Mouse (Mus musculus) cerebellum, postnatal 10 days (tissue): ENCODE data around the gene Tepsin.

Experiments
- DNase-seq, 2 experiments: peaks; one replicate each; pipeline ENCODE4 v3.0.0; 2021; ENCODE audit warnings: mixed read lengths in 2 of 2

Tepsin gene

DNA sequence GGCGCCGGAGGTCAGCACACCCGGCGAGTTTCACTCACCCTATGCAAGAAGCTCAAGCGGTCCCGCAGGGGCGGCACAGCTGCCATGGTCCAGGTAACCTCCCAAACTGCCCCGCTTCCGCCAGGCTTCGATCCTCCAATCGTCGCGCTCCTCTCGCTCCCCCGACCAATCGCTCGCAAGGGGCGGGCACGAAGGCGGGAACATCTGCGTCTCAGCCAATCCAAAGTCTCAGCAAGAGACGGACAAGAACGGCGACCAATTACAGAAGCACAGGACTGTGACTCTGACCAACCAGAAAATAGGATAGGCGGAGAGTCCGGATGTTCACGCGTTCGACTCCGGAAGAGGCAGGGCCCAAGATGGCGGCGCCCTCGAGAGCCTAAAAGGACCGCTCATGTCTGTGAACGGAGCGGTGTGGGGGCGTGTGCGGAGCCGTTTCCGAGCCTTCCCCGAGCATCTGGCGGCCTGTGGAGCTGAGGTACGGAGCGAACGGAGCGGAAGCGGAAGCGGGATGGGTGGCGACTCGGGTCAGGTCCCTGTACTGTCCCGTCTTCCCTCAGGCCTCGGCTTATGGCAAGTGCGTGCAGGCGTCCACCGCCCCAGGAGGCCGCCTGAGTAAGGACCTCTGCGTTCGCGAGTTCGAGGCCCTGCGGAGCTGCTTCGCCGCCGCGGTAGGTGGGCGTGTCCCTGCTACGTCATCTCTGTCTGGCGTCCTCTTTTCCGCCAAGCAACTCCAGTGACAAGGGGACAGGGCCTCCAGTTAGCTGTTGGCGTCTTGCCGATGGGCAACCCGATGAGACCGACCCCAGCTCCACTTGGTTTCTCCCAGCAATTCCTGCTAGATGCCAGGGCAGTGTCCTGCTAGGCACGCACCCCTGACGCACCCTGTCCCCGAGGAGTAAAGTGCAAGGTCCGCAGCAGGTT is at the start of gene Tepsin, which contains the start of gene Ndufaf8:
Gene Tepsin (minus strand): TSS at position 144 of the 924 bp plus-strand sequence.
Gene Ndufaf8 (plus strand): TSS at position 341 of the 924 bp plus-strand sequence.
- peak; percentile 97 for DNase-seq

DNA sequence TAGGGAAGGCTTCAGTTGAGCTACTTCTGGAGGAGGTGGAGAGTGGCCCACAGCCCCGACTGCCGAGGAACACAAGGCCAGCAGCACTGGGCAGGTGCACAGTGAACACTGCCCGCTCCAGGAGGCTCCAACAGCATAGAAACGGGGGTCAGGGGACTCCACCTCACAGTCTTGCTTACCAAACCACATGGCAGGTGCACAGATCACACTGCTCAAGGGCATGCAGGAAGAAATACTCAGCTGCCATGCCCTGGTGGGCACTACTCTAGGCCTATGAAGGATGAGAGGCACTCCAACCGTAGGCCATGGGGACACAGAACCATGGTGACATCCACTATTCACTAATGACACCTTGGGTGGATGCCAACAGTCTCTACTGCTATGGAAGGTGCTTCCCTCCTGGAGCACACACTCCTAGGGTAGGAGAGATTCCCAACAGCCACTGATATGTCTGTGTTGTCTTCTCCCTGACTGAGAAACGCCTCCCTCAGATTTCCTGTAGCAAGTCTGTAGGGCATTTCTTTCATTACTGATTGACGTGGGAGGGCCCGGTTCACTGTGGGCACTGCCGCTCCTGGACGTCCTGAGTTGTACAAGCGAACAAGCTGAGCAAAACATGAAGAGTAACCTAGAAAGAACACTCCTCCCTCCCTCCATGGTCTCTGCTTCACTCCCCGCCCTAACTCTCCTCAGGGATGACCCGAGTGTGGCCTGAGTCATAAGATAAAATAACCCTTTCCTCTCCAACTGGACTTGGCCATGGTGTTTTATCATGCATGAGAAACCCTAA is 45.4 kb upstream of the Tepsin start:
- DNase-seq, result no peak

DNA sequence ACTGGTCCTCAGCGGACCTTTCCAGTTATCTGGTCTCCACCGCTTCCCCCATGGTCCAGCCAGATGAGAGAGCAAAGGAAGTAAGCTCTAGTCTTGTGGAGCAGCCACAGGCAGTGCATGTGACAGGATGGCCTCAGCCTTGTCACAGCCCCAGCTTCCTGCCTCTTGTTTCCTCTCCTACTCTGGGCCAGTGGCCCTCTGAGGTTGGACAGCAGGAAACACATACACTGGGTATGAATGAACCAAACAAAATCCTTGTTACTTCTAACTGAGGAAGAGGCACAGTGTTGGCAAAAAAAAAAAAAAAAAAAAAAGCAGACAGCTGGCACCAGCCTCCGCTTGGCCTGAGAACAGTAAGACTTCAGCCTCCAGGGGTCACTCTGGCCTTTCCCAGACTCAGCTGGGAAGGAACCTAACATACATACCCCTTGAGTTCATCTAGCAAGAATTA is 44.1 kb upstream of the Tepsin start:
- peak; percentile 46 to 49 for DNase-seq

DNA sequence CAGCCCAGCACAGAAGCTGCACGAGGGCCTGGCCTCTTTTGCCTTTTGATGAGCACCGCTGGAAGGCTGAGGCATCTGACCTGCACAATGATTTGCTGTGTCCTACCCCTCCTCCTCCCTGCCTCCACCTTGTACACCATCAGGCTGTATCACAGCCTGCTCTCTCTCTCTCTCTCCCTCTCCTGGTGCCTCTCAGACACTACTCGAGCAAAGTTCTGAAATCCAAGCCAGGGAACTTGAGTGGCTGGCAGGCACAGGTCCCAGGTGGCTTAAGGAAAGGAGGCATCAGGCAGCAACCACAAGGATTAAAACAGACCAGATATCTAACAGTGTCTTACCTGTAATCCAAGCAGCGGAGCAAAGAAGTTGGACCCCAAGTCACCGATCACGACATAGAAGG is 41.7 kb upstream of the Tepsin start:
- no peak for DNase-seq

DNA sequence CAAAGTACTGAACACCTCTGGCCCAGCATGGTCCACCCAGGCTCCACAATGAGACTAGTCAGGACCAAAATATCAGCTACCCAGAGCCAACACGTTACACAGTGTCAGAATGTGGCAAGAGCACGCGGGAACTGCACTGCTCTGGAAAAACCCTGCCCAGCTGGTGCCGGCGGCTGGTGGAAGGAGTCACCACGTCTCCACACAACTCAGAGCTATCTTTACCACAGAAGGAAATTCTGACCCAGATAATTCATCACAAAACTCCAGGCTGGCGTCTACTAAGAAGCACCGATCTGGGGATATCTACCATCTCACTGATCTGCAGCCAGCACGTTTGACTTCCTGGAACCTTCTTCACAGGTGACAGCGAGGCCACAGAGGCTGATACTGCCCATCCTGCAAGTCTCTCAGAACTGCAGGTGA is 40.8 kb upstream of the Tepsin start:
- DNase-seq, result no peak

DNA sequence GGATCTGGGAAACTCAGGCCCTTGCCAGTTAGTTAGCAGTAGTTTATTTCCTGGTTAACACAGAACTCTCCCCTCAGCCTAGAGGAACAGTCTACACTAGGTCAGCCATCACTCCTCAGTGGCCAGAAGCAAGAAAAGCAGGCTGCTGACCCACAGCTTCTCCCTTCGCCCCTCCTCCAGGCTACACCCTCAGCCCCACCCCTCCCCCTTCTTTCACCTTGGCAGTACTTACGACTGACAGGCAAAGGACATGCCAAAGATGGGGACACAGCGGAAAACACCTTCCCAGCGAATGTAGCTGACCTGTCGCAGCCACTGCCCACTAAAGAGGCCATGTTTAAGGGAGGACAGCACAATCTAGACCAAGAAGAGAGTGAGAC is 39.1 kb upstream of the Tepsin start:
- peak; percentile 49 to 55 for DNase-seq

DNA sequence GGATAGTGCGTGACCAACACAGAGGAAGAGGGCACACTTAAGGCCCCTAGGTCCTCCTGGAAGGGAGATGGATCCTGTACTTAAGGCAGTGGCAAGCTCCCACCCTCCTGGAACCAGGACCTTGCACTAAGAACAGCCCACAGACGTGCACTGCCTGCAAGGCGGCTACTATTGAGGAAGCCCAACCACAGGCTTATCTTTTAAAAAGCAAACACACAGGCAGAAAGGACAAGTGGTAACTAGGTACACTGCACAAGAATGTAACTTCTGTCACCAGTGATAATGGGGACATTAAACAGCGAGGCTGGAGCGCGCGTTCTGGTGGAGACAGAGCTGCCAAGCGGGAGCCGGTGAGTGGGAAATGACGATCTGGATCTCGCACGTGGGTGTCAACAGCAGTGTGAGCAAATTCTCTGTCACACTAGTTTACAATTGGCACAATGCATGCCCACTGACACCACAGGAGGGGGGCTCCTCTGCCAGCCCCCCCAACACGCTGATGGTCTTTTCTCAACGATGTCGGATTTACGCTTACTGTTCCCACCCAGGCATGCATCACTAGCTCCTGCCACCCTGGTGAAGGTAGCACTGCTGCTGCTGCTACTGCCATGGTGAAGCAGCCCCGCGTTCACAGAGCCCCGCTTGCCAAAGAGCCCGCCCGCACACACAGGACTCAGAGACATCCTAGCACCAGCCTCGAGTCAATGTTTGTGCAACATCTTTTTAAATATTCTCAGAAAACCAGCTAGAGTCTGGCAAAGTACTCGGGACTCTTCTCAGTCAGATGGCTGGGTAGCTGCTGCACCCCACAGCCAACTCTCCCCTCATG is 38.5 kb upstream of the Tepsin start:
- peak in 1 of 2 experiments; percentile 33 for DNase-seq

DNA sequence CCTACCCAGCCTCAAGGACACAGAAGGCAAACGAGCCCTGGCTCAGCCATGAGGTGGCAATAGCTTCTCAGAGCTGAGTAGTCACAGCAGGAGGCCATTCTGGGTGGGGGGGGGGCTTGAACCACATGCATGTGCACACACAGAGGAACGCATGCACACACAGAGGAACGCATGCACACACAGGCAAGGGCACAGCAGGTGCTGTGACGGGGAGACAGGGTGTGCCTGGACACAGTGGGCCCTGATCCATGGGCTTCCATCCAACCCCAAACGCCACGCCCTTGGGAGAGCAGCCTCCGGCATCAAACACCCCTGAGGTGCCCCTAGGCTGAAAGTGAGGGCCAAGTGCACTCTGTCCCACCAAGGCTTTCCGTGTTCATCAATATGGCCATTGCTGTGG is 37.7 kb upstream of the Tepsin start:
- no peak for DNase-seq

DNA sequence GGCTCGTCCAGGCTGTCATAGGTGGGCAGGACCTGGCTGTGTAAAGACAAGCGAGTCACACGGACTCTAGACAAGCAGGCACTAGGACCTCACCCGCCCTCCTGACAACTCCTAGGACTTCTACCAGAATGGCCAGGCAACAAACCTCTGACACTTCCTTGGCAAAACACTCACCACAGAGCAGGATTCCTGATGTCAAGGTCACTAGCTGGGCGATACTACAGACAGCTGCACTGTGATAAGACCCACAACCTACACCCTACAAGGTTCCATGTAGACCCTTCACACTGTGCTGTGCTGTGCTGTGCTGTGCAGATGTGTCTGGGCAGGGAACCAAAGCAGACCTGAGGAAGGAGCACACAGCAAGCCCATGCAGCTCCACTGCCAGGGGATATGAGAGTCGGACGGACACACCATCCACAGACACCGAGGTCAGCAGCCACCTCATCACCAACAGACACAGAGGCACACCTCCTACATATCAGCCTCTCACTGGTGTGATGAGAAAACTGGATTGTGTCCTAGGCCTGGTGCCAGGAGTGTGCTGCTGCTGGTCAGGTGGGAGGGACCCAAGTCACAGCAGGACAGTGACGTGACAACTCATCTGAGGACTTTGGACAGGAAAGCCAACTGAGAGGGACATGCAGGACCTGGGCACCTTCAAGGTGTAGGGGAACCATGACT is 36.5 kb upstream of the Tepsin start:
- DNase-seq, result no peak

DNA sequence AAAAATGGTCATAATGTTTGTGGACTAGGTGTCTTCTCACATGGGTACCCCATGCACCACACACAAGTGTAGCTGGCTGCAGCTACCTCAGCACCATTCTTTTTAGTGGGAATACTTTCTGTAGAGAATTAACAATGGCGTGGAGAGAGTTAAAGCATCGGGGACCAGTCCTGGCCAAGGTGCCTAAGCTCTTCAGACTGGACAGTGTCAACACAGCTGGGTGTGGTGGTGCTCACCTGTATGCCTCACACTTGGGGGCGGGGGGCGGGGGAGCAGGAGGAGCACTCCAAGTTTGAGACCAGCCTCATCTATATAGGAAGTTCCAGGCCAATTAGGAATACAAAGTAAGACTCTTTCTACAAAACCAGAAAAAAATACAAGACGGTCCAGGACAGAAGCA is 35.6 kb upstream of the Tepsin start:
- no peak for DNase-seq

DNA sequence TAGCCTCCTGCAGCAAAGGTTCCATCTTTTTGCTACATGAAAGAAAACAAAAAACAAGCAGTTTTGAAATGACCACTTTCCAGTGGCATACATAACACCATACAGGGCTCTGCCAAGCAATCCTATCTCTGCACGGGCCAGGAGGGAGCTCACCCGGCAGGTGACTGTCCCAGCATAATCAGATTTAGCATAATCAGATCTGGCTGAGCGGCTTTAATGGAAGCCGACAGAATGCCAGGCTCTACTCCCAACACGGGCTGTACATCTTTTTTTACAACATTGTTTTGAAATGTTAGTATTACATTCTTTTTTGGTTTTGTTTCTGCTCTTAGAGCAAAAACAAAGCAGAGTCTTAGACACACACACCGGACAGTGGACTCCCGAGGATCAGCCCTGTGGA is 30.8 kb upstream of the Tepsin start:
- DNase-seq, result no peak

DNA sequence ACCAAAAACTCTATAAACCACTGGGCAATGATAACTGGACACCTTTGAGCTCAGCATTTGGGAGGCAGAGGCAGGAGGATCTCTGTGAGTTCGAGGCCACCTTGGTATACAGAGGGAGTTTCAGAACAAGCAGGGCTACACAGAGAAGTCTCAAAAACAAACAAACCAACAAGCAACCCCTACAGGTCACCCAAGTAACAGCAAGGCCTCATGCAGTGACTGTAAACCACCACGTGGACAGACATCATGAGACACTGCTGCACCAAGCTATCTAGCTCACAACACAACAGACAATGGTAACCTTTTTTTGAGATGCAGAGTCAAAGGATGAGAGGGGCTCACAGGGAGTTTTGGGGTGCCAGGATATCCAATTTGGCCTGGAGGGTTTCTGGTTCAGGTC is 28.3 kb upstream of the Tepsin start:
- DNase-seq, result no peak

DNA sequence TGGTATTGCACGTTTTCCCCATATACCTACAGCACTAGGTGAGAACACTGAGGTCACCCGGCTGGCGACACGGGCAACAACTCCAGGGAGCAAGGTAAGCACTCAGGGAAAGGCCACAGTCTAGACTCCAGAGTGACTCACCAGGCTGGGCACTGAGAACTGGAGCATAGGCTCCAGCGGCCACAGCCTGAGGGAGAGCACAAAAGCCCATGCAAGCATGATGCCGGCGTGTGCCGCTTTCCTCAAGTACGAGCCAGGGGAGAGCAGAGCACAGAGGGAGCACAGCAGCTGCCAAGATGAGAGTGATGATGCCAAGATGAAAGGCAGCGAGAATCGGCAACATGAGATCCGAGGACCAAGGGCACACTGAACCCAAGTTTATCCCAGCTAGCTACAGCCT is 23.6 kb upstream of the Tepsin start:
- DNase-seq, result peak; percentile 68 to 76

DNA sequence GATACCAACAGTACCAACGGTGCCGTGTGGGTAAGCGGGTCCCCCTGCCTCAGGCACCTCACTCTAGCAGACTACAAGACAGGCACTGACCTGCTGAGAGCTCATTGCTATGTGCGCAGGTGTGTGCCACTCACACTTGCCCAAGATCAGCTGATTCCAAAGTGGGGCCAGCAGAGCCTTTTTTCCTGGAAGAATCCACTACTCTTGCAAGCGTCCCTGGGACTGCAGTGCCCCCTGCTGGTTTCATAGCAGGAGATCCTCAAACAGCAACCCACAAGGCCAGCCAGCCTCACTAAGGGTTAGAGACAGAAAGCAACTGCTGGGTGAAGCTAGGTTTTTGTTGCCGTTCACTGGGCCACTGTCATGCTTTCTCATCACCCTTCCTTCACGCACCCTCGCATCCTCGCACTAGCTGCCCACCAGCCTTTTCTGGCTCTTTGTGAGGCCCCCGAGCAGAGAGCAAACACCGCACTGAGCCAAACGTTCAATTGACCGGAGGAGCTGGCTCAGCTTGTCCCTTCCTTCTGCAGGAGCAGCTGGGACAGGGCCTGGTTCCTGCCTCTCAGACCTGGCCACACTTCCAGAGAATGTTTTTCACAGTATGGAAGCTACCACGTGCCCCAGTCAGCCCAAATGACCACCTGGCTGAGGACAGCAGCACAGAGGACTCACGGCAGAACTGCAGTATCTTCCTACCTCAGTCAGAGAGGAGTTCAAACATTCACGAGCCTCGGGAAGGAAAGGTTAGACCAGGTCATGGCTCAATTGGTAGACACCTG is 22.3 kb upstream of the Tepsin start:
- peak; percentile 88 to 90 for DNase-seq

DNA sequence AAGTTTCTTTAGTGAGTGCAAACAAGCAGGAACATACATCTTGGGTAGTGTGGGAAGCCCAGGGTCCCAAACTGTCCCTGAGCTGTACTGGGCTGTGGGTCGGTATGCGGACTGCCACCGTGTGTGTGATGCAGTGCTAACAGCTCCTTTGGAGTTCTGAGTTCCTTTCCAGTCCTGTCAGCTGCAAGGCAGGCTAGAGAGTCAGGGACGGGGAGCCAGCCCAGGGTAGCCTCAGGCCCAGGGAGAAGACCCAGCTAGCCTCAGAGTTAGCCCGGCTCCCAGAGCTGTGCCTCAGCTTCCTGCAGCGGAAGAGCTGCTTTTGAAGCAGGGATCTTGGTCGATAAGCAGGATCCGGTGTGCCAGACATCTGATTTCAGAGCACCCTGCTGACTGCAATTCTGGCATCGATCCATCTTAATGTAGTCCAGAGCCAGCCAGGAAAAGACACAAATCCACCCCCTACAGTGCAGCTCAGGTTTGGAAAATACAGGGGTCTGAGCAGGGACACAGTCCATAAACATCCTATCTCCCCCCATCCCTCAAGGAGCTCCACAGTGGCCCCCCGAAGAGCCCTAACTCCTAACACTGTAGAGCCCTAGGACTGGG is 21.5 kb upstream of the Tepsin start:
- DNase-seq, result peak; percentile 68 to 70

DNA sequence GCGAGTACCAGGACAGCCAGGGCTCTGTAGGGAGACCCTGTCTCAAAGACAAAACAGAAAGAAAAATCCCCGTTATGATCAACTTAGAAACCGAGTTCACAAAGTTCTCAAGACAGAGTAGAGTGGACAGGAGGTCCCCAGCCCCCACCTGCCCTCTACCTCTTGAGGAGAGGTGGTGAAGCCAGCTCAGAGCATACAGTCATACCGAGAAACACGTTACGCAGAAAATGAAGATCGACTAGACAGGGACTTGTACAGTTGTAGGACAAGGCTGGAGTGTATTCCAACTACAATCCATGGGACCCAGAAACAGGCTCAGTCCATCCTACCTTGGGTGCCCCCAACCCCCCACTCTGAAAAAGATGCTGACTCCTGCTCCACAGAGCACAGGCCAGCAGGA is 20.6 kb upstream of the Tepsin start:
- no peak for DNase-seq

DNA sequence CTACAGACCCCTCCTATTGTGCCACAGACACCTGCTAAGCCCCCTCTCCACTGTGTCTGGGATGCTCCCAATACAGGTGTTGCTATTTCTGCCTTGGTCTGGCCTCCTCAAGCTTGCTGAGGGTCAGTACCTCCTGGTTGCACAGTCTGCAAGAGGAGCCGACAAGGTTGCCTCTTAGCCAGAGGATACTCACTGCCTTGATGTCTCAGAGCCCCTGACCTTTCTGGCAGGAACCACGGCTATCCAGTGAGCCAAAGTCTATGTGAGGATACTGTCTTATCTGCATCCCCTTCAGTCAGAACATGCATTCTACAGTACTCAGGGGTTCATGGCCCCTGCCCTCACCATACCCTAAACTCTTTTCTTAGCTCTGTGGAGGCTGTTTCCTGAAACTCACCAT is 19.1 kb upstream of the Tepsin start:
- no peak for DNase-seq

DNA sequence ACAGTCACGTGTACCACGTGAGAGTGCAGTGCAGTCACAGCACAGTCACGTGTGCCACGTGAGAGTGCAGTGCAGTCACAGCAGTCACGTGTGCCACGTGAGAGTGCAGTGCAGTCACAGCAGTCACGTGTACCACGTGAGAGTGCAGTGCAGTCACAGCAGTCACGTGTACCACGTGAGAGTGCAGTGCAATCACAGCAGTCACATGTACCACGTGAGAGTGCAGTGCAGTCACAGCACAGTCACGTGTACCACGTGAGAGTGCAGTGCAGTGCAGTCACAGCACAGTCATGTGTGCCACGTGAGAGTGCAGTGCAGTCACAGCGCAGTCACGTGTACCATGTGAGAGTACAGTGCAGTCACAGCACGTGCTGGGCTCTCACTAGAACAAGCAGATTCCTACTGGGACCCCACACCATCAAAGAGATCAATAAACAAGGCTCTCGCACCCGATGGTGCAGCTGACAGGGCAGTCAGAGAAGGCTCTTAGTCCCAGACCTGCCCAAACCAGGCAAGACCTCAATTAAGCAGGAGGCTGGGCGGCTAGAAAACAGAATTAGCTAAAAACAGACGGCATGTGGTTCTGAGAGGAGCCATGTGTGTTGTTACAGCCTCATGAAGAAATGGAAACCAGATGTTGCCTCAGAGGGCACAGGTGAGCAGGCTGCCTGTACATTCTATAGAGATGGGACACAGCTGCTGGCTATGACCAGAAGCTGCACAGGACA is 16.1 kb upstream of the Tepsin start:
- no peak for DNase-seq

DNA sequence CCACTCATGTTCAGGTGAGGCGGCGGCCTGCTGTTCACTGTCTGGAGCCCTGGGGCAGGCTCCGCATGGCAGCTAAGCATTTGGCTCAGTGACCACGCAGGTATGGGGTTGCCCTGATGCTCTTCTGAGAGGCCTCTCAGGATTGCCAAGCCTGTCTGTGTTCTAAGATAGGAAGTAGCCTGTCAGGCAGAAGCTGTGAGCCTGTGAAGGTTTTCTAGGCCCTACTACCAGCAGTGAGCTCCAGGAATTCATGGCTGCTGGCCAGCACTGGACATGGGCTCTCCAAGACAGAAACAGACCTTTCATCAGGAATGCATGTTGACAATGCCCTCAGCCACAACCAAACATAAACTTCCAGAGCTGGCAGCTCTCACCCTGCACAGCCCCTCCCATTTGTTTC is 13.6 kb upstream of the Tepsin start:
- peak; percentile 50 to 59 for DNase-seq

DNA sequence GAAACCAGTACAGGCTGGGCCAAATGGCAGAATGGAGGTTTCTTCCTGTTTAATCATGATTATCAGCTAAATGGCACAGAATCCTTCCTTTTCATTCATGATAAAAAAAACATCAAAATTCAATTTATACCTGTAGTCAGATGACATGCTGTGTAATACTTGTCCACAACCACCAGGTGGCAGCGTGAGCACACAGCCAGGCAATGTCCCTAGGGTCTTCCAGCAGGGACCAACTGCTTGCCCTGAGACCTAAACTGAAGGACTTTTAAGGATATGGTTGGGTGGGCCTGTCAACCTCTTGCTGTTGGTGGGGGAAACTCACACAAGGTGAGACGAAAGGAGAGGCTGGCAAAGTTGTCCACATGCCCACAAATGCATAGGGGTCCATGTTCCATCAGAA is 12.5 kb upstream of the Tepsin start:
- peak; percentile 84 to 86 for DNase-seq
